Mouse (Mus musculus): ENCODE measurements at regions not wholly inside any gene's neighbourhood (a gene's known extent, or its start where the extent isn't known, plus 50 kb on each side); places are given as distances from the start of the nearest gene placed in this dataset.
A peak's percentile ranks its signal among the peaks of the same experiment; 100 is the strongest.
"Not testable (repeated sequence)": the region's sequence is repeated elsewhere in the genome, so short reads cannot be mapped to it uniquely, and the experiment has no call there.

GRCm38 (mm10) chr12:22623205-22623604 is 1156.9 kb downstream of the Gm10330 start:
- H3K27ac ChIP-seq (ENCODE audit: low read length); H3K4me1 ChIP-seq (ENCODE audit: control insufficient read depth, insufficient read depth, low read length); H3K27me3 ChIP-seq (ENCODE audit: control insufficient read depth, insufficient read depth, low read length); H3K4me3 ChIP-seq (ENCODE audit: low read depth, low read length); H3K9ac ChIP-seq (replicated peaks; ENCODE audit: low read depth, low read length); H3K36me3 ChIP-seq (ENCODE audit: control insufficient read depth, insufficient read depth, low read length); H3K4me2 ChIP-seq (replicated peaks; ENCODE audit: low read depth, low read length); H3K9me3 ChIP-seq (ENCODE audit: control insufficient read depth, low read depth, low read length): not testable (repeated sequence)
- 0% methylated on average over 7 of the region's 45 CpGs for WGBS
- ATAC-seq (ENCODE audit: insufficient number of reproducible peaks, insufficient read depth, low FRiP score, low read depth), result 0 out of 2 replicates have a peak, but pooled peaks have one; percentile 58

Data from stomach, embryonic 14.5 days (tissue).